Mouse (Mus musculus) hindbrain, embryonic 16.5 days (tissue): Measurements from ENCODE around the gene Mtx1. TPM values are rescaled to one million over a fixed set of nuclear protein-coding genes. Genes with fewer than 3 reads are reported as not detected.

Source experiments
- ATAC-seq: fragments of 200-750 bp; cut with Nextera tagmentation; 2 replicates; pipeline ENCODE4 v1.8.0; 2017; ENCODE audit warnings: moderate TSS enrichment, moderate library complexity
- H3K27ac ChIP-seq: fragments of 300-500 bp; sonication (generic); 2 replicates; pipeline ENCODE4 v1.5.1; 2014; ENCODE audit warnings: low read depth, mild to moderate bottlenecking, control low read depth, low read length, moderate library complexity
- H3K27me3 ChIP-seq: fragments of 300-500 bp; sonication (generic); replicated peaks from 2 replicates; pipeline ENCODE4 v1.6.1; 2014; ENCODE audit warnings: low read length; ENCODE audit not compliant: control insufficient read depth, insufficient read depth
- H3K36me3 ChIP-seq: fragments of 300-500 bp; sonication (generic); 2 replicates; pipeline ENCODE4 v1.6.1; 2014; ENCODE audit warnings: mild to moderate bottlenecking, low read length, moderate library complexity, mixed read lengths; ENCODE audit not compliant: control insufficient read depth, insufficient read depth
- H3K4me1 ChIP-seq: fragments of 300-500 bp; sonication (generic); 2 replicates; pipeline ENCODE4 v1.6.1; 2014; ENCODE audit warnings: low read depth, low read length; ENCODE audit not compliant: control insufficient read depth, insufficient read depth
- H3K4me2 ChIP-seq: fragments of 300-500 bp; sonication (generic); 2 replicates; pipeline ENCODE4 v1.6.1; 2014; ENCODE audit warnings: mild to moderate bottlenecking, low read length, control low read depth, moderate library complexity
- H3K4me3 ChIP-seq: fragments of 300-500 bp; sonication (generic); 2 replicates; pipeline ENCODE4 v1.5.1; 2014; ENCODE audit warnings: mild to moderate bottlenecking, low read length, control low read depth, moderate library complexity
- H3K9ac ChIP-seq: fragments of 300-500 bp; sonication (generic); 2 replicates; pipeline ENCODE4 v1.6.1; 2014; ENCODE audit warnings: low read depth, mild to moderate bottlenecking, control low read depth, low read length, moderate library complexity
- H3K9me3 ChIP-seq: fragments of 300-500 bp; sonication (generic); 2 replicates; pipeline ENCODE4 v1.6.1; 2014; ENCODE audit warnings: mild to moderate bottlenecking, low read length, moderate library complexity; ENCODE audit not compliant: control insufficient read depth
- WGBS: fragments of 180-500 bp; shearing (Covaris S2); extraction: QIAGEN DNeasy Blood & Tissue Kit; methylation state at CpG from one replicate; pipeline ENCODE4 v1.1.7; 2014; 5-methylcytosine and 5-hydroxymethylcytosine counted together
- polyA plus RNA-seq: library from polyadenylated mRNA; unstranded; fragments of >200 nt; fragmentation: Nextera tagmentation; extraction: Ambion mirVana; gene quantifications from 2 replicates; pipeline ENCODE4 v1.2.1, GENCODE M21; 2015

Mtx1 gene
- polyA plus RNA-seq, 1 experiment from 2014 or later, result 166 TPM

DNA sequence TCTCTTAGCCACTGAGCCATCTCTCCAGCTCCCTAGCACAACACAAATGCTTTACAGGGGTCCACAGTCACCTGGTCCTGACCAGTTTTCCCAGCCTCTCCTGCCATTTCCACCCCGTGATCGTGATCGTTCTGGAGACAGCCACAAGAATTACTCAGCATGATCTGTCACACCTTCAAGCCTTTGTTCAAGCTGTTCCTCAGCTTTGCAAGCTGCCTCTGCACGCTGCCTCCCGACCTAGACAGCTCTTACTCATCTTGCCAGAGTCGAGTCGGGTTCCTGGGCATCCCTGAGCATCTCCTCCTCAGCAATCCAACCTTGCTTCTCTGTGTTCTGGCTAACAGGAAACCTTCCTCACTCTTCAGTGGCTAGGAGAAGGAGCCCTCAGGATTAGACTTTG is 32.2 kb upstream of the Mtx1 start, which contains the start of gene Dpm3:
Gene Dpm3 (plus strand): TSS at position 283 of the 400 bp plus-strand sequence.
- H3K4me1 ChIP-seq, result no peaks in the 10 kb centered on the region
- no peak within 1 kb of the TSS for H3K4me2 ChIP-seq
- H3K9me3 ChIP-seq, result no peaks in the 10 kb centered on the region
- H3K4me3 ChIP-seq, result no peak within 1 kb of the TSS
- no peak for ATAC-seq
- no peaks in the 10 kb centered on the region for H3K36me3 ChIP-seq
- 54% methylated on average over 7 of the region's 7 CpGs for WGBS
- H3K9ac ChIP-seq, result no peak within 1 kb of the TSS
- H3K27ac ChIP-seq, result no peak within 1 kb of the TSS
- no peaks in the 10 kb centered on the region for H3K27me3 ChIP-seq

DNA sequence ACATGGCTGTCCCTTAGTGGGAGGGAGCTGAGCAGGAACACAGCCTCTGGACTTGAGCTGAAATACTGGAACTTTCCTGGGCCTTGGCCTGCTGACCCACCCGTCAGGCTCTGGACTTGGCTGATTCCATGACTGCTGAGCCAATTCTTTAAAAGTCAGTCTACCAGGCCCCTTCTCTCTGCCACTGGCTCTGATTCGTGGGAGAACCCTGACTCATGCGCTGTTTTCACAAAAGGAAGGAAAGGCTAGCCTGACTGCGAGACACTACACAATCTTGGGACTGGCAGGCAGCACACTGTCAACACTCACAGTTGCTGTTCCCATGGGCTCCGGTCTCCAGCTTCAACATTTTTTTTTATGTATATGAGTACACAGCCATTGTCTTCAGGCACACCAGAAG is 29.3 kb upstream of the Mtx1 start:
- Histone ChIP-seq H3K9me3 (no peaks in the 10 kb centered on the region), H3K4me3 (no peak overlapping the region), H3K27me3 (no peaks in the 10 kb centered on the region), H3K36me3 (no peaks in the 10 kb centered on the region), H3K4me2 (no peak overlapping the region), H3K27ac (no peak overlapping the region), H3K4me1 (peaks cover 5% of the 10 kb centered on the region), H3K9ac (no peak overlapping the region)
- no peak for ATAC-seq
- WGBS, result 77% methylated on average over 5 of the region's 5 CpGs

DNA sequence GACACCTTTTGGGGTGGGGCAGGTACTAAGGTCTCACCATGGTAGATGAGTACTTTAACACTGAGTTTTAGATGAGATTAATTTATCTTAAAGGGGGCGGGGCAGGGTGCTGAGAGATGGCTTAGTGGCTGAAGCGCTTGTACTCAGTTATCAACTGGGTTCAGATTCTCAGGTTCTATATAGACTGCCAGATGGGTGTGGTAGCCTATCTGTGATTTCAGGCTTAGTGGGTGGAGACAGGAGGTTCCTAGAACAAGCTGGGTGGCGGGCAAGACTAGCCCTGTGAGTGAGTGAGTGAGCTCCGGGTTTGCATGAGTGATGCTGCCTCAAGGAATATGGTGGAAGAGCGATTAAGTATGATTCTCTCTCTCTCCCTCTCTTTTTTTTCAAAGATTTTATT is 28.1 kb upstream of the Mtx1 start:
- Histone ChIP-seq H3K27me3 (no peaks in the 10 kb centered on the region), H3K4me2 (no peak overlapping the region), H3K4me1 (peaks cover 8% of the 10 kb centered on the region), H3K4me3 (no peak overlapping the region), H3K9ac (no peak overlapping the region), H3K27ac (no peak overlapping the region), H3K36me3 (no peaks in the 10 kb centered on the region), H3K9me3 (no peaks in the 10 kb centered on the region)
- 95% methylated on average over 5 of the region's 5 CpGs for WGBS
- ATAC-seq, result no peak

DNA sequence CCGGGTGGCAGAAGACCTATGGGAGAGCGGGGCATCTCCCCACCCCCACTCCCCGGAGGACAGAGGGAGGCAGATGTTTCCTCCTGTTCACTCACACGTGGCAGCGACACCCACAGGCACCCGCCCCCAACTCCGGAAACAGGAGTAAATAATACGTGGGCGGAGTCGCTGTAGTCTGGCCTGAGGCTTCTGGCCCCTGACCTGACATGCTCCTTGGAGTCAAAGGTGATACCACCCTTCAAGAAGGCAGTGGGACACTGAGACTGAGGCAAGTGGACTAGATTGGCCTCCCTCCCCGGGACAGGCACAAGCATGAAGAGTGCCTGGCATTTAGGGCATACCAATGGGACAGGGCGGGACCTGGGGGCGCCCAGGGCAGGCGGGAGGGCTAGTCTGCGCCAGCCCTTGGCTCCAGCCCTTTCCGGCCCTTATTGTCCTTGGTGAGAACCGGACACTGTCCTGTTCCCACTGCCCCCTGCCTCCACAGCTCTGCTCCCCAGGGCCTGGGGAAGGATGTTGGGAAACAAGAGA is 24.5 kb upstream of the Mtx1 start:
- H3K4me3 ChIP-seq, result 0 out of 2 replicates have a peak overlapping the region, but pooled peaks have one; percentile 2
- 0 out of 2 replicates have a peak overlapping the region, but pooled peaks have one; percentile 15 for H3K27ac ChIP-seq
- peak overlapping the region; percentile 29 for H3K4me2 ChIP-seq
- no peaks in the 10 kb centered on the region for H3K36me3 ChIP-seq
- 0 out of 2 replicates have a peak, but pooled peaks have one; percentile 8 for ATAC-seq
- H3K4me1 ChIP-seq, result peaks cover 16% of the 10 kb centered on the region
- H3K9me3 ChIP-seq, result no peaks in the 10 kb centered on the region
- no peaks in the 10 kb centered on the region for H3K27me3 ChIP-seq
- WGBS, result 7% methylated on average over 17 of the region's 17 CpGs
- H3K9ac ChIP-seq, result peak overlapping the region; percentile 1; the same call in 1 of the 2 replicates

- ATAC-seq, result no peak
- Histone ChIP-seq H3K27ac (no peak overlapping the region), H3K4me1 (peaks cover 18% of the 10 kb centered on the region), H3K27me3 (no peaks in the 10 kb centered on the region), H3K9ac (no peak overlapping the region), H3K4me3 (no peak overlapping the region), H3K4me2 (no peak overlapping the region), H3K36me3 (no peaks in the 10 kb centered on the region), H3K9me3 (no peaks in the 10 kb centered on the region)
- WGBS, result 26% methylated on average over 7 of the region's 7 CpGs
These were observed 23.6 kb upstream of the Mtx1 start for GRCm38 (mm10) chr3:89250435-89251040.

- no peak overlapping the region for H3K9ac ChIP-seq
- H3K27me3 ChIP-seq, result no peaks in the 10 kb centered on the region
- H3K27ac ChIP-seq, result no peak overlapping the region
- ATAC-seq, result no peak
- peaks cover under 1% of the 10 kb centered on the region; the same call in 1 of the 2 replicates for H3K36me3 ChIP-seq
- H3K4me3 ChIP-seq, result peak overlapping the region; percentile 74; the same call in 1 of the 2 replicates
- WGBS, result 86% methylated on average over 4 of the region's 4 CpGs
- H3K4me1 ChIP-seq, result peaks cover 33% of the 10 kb centered on the region
- H3K4me2 ChIP-seq, result peak overlapping the region; percentile 92
- no peaks in the 10 kb centered on the region for H3K9me3 ChIP-seq
These were observed 20.6 kb upstream of the Mtx1 start for GRCm38 (mm10) chr3:89247466-89247865.

DNA sequence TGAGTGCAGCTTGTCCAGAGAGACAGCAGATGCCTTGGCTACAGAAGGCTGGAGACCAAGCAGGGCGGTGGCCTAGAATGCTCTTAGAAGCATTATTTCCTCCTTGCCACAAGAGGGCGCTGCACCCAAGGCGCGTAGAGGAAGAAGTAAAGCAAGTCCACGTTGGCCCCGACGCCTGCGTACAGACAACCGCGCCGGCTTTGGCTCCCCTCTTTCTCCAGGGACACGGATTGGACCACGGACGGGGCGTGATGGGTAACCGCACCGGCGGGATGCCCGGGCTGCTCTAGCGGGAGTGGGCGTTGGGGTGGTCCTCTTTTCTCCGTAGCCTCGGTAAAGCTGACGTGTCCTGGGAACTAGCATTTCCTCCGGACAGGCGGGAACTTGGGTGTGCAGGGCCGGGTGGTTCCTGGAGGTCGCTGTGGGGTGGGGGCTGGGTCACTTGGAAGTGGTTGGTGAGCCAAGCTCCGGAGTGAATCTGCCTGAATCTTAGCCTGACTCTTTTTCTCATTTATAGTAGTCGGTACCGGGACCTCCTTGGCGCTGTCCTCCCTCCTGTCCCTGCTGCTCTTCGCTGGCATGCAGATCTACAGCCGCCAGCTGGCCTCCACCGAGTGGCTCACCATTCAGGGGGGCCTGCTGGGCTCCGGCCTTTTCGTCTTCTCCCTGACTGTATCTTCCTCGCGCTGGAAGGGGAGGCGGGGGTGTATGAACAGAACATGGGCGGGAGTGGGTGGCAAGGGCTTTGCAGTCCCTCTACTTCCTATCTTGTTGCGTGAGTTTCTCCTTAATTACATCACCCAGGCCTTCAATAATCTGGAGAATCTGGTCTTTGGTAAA is 19.6 kb upstream of the Mtx1 start, which contains the start of gene Trim46:
Gene Trim46 (minus strand): TSS at position 49 of the 840 bp plus-strand sequence.
- H3K9ac ChIP-seq, result peak within 1 kb of the TSS; percentile 79
- peak within 1 kb of the TSS; percentile 92 for H3K4me2 ChIP-seq
- H3K9me3 ChIP-seq, result no peaks in the 10 kb centered on the region
- peaks cover 35% of the 10 kb centered on the region for H3K4me1 ChIP-seq
- H3K27me3 ChIP-seq, result no peaks in the 10 kb centered on the region
- ATAC-seq, result peak; percentile 70
- H3K36me3 ChIP-seq, result peaks cover 10% of the 10 kb centered on the region
- peak within 1 kb of the TSS; percentile 74 for H3K4me3 ChIP-seq
- H3K27ac ChIP-seq, result peak within 1 kb of the TSS; percentile 95
- 0% methylated on average over 40 of the region's 42 CpGs for WGBS

DNA sequence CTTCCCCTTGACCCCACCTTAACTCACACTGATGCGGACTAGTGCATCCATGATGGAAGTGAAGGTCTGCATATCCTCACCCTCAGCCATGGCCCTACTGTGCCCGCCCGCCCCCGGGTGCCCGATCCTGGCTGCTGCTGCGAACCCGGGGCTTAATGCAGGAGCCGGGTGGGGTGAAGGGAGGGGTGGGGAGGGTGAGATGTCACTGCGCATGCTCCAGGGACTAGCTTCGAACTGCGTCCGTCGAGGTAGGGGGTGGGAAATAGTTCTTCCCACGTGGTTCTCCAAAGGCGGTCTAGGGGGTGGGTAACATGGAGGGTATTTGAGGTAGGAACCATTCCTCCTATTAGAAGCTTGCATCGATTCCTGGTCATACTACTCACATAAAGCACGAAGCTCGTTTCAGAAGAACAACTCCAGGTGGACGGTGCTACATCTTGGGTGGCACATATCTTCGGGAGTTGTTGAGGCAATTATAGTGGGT is 18.8 kb upstream of the Mtx1 start, which contains the start of gene Krtcap2:
Gene Krtcap2 (plus strand): TSS at position 279 of the 484 bp plus-strand sequence.
- peak within 1 kb of the TSS; percentile 74 for H3K4me3 ChIP-seq

More for the DNA sequence above, 18.8 kb upstream of the Mtx1 start, which contains the start of gene Krtcap2:
- Histone ChIP-seq H3K36me3 (peaks cover 14% of the 10 kb centered on the region), H3K9me3 (no peaks in the 10 kb centered on the region), H3K4me1 (peaks cover 31% of the 10 kb centered on the region), H3K9ac (peak within 1 kb of the TSS; percentile 79), H3K27ac (peak within 1 kb of the TSS; percentile 95), H3K4me2 (peak within 1 kb of the TSS; percentile 92), H3K27me3 (no peaks in the 10 kb centered on the region)
- peak; percentile 71 for ATAC-seq
- WGBS, result 3% methylated on average over 20 of the region's 20 CpGs
